9 mouse cellular contexts compared by ENCODE assay signal in the genomic region with DNA sequence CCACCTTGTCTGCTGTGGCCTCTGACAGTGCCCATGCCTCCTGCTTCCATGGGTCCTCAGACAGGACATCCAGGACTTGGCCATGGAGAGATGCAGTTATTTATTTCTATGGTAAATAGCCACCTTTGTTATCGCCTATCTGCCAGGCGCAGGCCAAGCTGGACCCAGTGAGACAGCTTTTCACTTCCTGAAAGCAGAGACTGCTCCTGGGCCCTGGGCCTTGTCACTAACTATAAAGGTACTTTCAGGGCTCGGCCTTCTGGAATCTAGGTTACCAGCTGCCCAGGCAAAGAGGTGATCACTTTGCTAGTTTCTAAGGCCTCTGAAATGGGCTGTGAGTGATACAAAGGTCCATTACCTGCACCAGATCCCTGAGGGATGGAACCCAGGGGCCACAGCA. TPM values are rescaled to one million over a fixed set of nuclear protein-coding genes. Genes with fewer than 3 reads are reported as not detected.
A peak's percentile ranks its signal among the peaks of the same experiment; 100 is the strongest.
DNase-seq lines count a peak whose midpoint lies in the region; ATAC-seq and TF ChIP-seq lines count a peak whose summit lies in the region.
"Had no signal": no experiment of that assay in that cellular context is flagged by ENCODE, and none has a peak within 500 bp of the region (broad histone marks: within the 10 kb centered on the region; RNA-seq: fewer than 3 reads in every experiment).

No protein-coding gene starts in this region.

- H3K36me3 ChIP-seq in kidney, embryonic 15.5 days = peaks cover 13% of the 10 kb centered on the region
- no peaks in the 10 kb centered on the region for H3K36me3 ChIP-seq in heart, postnatal 0 days (replicated peaks; ENCODE audit: control insufficient read depth, insufficient read depth, low read length)
- H3K36me3 ChIP-seq in liver, embryonic 16.5 days (ENCODE audit: control insufficient read depth, insufficient read depth) = no peaks in the 10 kb centered on the region

- DNase-seq in kidney, adult 18-20 months = no peak
- DNase-seq in heart, postnatal 0 days (ENCODE audit: low spot score) = no peak
- DNase-seq in T-cell, adult 2 months (ENCODE audit: low spot score) = no peak
- no peak for DNase-seq in thymus, postnatal 36 days
- no peak for DNase-seq in spleen, adult 12 weeks (ENCODE audit: low spot score)
- DNase-seq: cerebellum, adult 9-10 months had no signal

- no peak for ATAC-seq in kidney, embryonic 15.5 days (replicated peaks; ENCODE audit: low FRiP score)
- ATAC-seq in heart, postnatal 0 days (ENCODE audit: insufficient read depth, low read depth) = no peak
- no peak for ATAC-seq in liver, embryonic 16.5 days (ENCODE audit: low read depth)

- TF ChIP-seq EP300 in heart, postnatal 0 days (IDR thresholded peaks at IDR 0.05; ENCODE audit: low read depth) = no peak

- H3K4me2 ChIP-seq in kidney, embryonic 15.5 days = 0 out of 2 replicates have a peak overlapping the region, but pooled peaks have one; percentile 5
- 0 out of 2 replicates have a peak overlapping the region, but pooled peaks have one; percentile 12 for H3K4me2 ChIP-seq in heart, postnatal 0 days (ENCODE audit: low read depth, low read length)
- H3K4me2 ChIP-seq in liver, embryonic 16.5 days (ENCODE audit: low read depth, low read length) = no peak overlapping the region

- no peak overlapping the region for H3K4me3 ChIP-seq in kidney, embryonic 15.5 days (replicated peaks)
- no peak overlapping the region for H3K4me3 ChIP-seq in brown adipose tissue, adult 24 weeks (ENCODE audit: insufficient read depth, low read depth, low read length)
- H3K4me3 ChIP-seq in heart, postnatal 0 days (ENCODE audit: low read depth, low read length) = no peak overlapping the region
- H3K4me3 ChIP-seq in liver, embryonic 16.5 days (ENCODE audit: low read depth, low read length) = no peak overlapping the region

- peaks cover 87% of the 10 kb centered on the region for H3K4me1 ChIP-seq in kidney, embryonic 15.5 days
- peaks cover 72% of the 10 kb centered on the region for H3K4me1 ChIP-seq in brown adipose tissue, adult 24 weeks (ENCODE audit: control insufficient read depth, insufficient read depth, insufficient read length, low read length)
- peaks cover 80% of the 10 kb centered on the region for H3K4me1 ChIP-seq in heart, postnatal 0 days (ENCODE audit: control insufficient read depth, insufficient read depth)
- H3K4me1 ChIP-seq in liver, embryonic 16.5 days (ENCODE audit: control insufficient read depth, low read depth, low read length) = peaks cover 75% of the 10 kb centered on the region

- H3K27ac ChIP-seq in kidney, embryonic 15.5 days = peak overlapping the region; percentile 87
- peak overlapping the region; percentile 96 for H3K27ac ChIP-seq in brown adipose tissue, adult 24 weeks (replicated peaks; ENCODE audit: low read depth, low read length)
- H3K27ac ChIP-seq in heart, postnatal 0 days (ENCODE audit: low read depth) = peak overlapping the region; percentile 97
- H3K27ac ChIP-seq in liver, embryonic 16.5 days (ENCODE audit: low read length) = peak overlapping the region; percentile 79

- no peak for TF ChIP-seq CTCF in heart, postnatal 0 days (IDR thresholded peaks at IDR 0.05; ENCODE audit: low read depth)

- peak overlapping the region; percentile 31 for H3K9ac ChIP-seq in kidney, embryonic 15.5 days
- H3K9ac ChIP-seq in heart, postnatal 0 days (replicated peaks; ENCODE audit: low read depth, low read length) = peak overlapping the region; percentile 35
- peak overlapping the region; percentile 36; the same call in 1 of the 2 replicates for H3K9ac ChIP-seq in liver, embryonic 16.5 days (ENCODE audit: low read depth, low read length)

- 70% methylated on average over 3 of the region's 3 CpGs for WGBS in kidney, embryonic 15.5 days
- WGBS in heart, postnatal 0 days = 41% methylated on average over 3 of the region's 3 CpGs
- 64% methylated on average over 3 of the region's 3 CpGs for WGBS in liver, embryonic 16.5 days (ENCODE audit: insufficient replicate concordance)

- H3K9me3 ChIP-seq in kidney, embryonic 15.5 days (replicated peaks) = no peaks in the 10 kb centered on the region
- H3K9me3 ChIP-seq in heart, postnatal 0 days (replicated peaks; ENCODE audit: control insufficient read depth, low read length) = no peaks in the 10 kb centered on the region
- no peaks in the 10 kb centered on the region for H3K9me3 ChIP-seq in liver, embryonic 16.5 days (replicated peaks; ENCODE audit: control insufficient read depth, low read length)

- H3K27me3 ChIP-seq in kidney, embryonic 15.5 days = no peaks in the 10 kb centered on the region
- H3K27me3 ChIP-seq in heart, postnatal 0 days (ENCODE audit: control insufficient read depth, insufficient read depth, low read length) = no peaks in the 10 kb centered on the region
- H3K27me3 ChIP-seq in liver, embryonic 16.5 days (ENCODE audit: control insufficient read depth, insufficient read depth, low read depth, low read length) = no peaks in the 10 kb centered on the region

RNA-seq across cellular contexts. Expression of gene Actn4, which starts 37.3 kb away (rescaled TPM):
- polyA plus RNA-seq in kidney, embryonic 15.5 days (2015; fragmentation: Nextera tagmentation; extraction: Ambion mirVana) = 288 and 312 TPM in 2 replicates
- polyA plus RNA-seq in brown adipose tissue, adult 24 weeks (2012; ENCODE audit: insufficient read depth, insufficient read length, missing spikeins) = 122 and 135 TPM in 2 replicates
- total RNA-seq in heart, postnatal 0 days (2014; rRNA removed; ENCODE audit: low replicate concordance) = 120 and 139 TPM in 2 replicates
- 135 and 171 TPM in 2 replicates for polyA plus RNA-seq in heart, postnatal 0 days (2015; fragmentation: Nextera tagmentation; extraction: Ambion mirVana)
- 130 and 137 TPM in 2 replicates for polyA plus RNA-seq in liver, embryonic 16.5 days (2015; fragmentation: Nextera tagmentation; extraction: Ambion mirVana)

RNA-seq across cellular contexts. Expression of gene Capn12, which starts 43.6 kb away (rescaled TPM):
- 0.36 and 0.64 TPM in 2 replicates for polyA plus RNA-seq in kidney, embryonic 15.5 days (2015; fragmentation: Nextera tagmentation; extraction: Ambion mirVana)
- polyA plus RNA-seq in brown adipose tissue, adult 24 weeks (2012; ENCODE audit: insufficient read depth, insufficient read length, missing spikeins) = 0.63 and 0.71 TPM in 2 replicates
- not detected in 2 replicates for total RNA-seq in heart, postnatal 0 days (2014; rRNA removed; ENCODE audit: low replicate concordance)
- polyA plus RNA-seq in heart, postnatal 0 days (2015; fragmentation: Nextera tagmentation; extraction: Ambion mirVana) = 0.26 TPM in 2 replicates
- 0.09 and 0.12 TPM in 2 replicates for polyA plus RNA-seq in liver, embryonic 16.5 days (2015; fragmentation: Nextera tagmentation; extraction: Ambion mirVana)

RNA-seq across cellular contexts. Expression of gene Eif3k, which starts 56.9 kb away (rescaled TPM):
- polyA plus RNA-seq in kidney, embryonic 15.5 days (2015; fragmentation: Nextera tagmentation; extraction: Ambion mirVana) = 401 and 402 TPM in 2 replicates
- polyA plus RNA-seq in brown adipose tissue, adult 24 weeks (2012; ENCODE audit: insufficient read depth, insufficient read length, missing spikeins) = 165 and 216 TPM in 2 replicates
- total RNA-seq in heart, postnatal 0 days (2014; rRNA removed; ENCODE audit: low replicate concordance) = 366 and 476 TPM in 2 replicates
- polyA plus RNA-seq in heart, postnatal 0 days (2015; fragmentation: Nextera tagmentation; extraction: Ambion mirVana) = 261 and 264 TPM in 2 replicates
- 195 and 205 TPM in 2 replicates for polyA plus RNA-seq in liver, embryonic 16.5 days (2015; fragmentation: Nextera tagmentation; extraction: Ambion mirVana)

RNA-seq across cellular contexts. Expression of gene Map4k1, which starts 57.0 kb away (rescaled TPM):
- polyA plus RNA-seq in kidney, embryonic 15.5 days (2015; fragmentation: Nextera tagmentation; extraction: Ambion mirVana) = 9.0 and 9.6 TPM in 2 replicates
- 0.63 and 1.4 TPM in 2 replicates for polyA plus RNA-seq in brown adipose tissue, adult 24 weeks (2012; ENCODE audit: insufficient read depth, insufficient read length, missing spikeins)
- 0.15 TPM in 1 of 2 replicates, not detected in the other for total RNA-seq in heart, postnatal 0 days (2014; rRNA removed; ENCODE audit: low replicate concordance)
- polyA plus RNA-seq in heart, postnatal 0 days (2015; fragmentation: Nextera tagmentation; extraction: Ambion mirVana) = 1.4 and 1.8 TPM in 2 replicates
- polyA plus RNA-seq in liver, embryonic 16.5 days (2015; fragmentation: Nextera tagmentation; extraction: Ambion mirVana) = 28.3 and 30.2 TPM in 2 replicates
